Mouse (Mus musculus): ENCODE measurements around the gene Itga5.

- TF ChIP-seq CHD2 (IDR thresholded peaks at IDR 0.05; ENCODE audit: low read depth, low read length) (no peak), ZC3H11A (IDR thresholded peaks at IDR 0.05; ENCODE audit: borderline replicate concordance, low read depth, low read length) (no peak)
These were observed 67.5 kb downstream of the Itga5 start for GRCm38 (mm10) chr15:103298861-103299616.
